Comparison of ENCODE assay signal across 8 mouse cellular contexts in the genomic region with DNA sequence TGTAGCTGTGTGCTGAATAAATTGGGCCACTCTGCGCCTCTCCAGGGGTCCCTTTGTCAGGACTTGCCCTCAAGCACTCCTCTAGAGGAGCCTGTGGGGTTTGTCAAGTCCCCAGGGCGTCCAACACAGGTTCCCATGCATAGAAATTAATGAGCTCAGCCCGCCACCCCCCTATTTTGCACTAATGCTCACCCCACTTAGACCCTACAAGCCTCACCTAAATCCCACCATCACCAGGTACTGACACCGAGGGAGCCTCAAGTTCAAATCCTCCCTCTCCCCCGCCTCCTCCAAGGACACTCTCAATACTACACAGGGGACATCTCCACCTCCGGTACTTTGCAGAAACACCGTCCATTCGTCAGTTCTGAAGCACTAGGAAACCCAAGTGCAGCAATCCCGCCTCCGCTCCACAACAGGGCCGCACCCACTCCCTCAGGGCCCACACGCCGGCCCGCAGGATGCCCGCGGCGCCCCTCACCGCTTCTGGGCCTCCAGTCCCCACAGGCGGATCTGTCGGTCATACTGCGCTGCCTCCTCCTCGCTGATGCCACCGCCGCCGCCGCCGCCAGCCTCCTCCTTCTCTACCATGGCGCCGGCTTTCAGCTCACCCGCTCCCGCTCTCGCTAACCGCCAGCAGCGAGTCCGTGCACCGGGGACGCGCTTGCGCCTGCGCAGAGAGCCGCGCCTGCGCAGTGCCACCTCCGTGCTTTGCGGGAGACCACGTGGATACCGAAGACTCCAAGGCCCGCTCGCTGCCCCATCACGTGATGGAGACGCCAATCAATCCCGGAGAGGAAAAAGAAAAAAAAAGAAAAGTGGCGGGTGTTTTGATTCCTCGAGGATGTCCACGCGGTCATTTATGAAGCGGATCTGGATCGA. TPM values are rescaled to one million over a fixed set of nuclear protein-coding genes. Genes with fewer than 3 reads are reported as not detected.
A peak's percentile ranks its signal among the peaks of the same experiment; 100 is the strongest.
DNase-seq lines count a peak whose midpoint lies in the region; ATAC-seq and TF ChIP-seq lines count a peak whose summit lies in the region.

Sae1 (minus strand) TSS at position 647 of the 882 bp plus-strand sequence.

- peaks cover 4% of the 10 kb centered on the region for H3K36me3 ChIP-seq in ES-E14 (ENCODE audit: control insufficient read depth, insufficient read depth, low read length, poor library complexity, severe bottlenecking)
- H3K36me3 ChIP-seq in forebrain, embryonic 16.5 days (ENCODE audit: control insufficient read depth, insufficient read depth): no peaks in the 10 kb centered on the region
- peaks cover 22% of the 10 kb centered on the region for H3K36me3 ChIP-seq in lung, embryonic 14.5 days (ENCODE audit: insufficient read depth)
- no peaks in the 10 kb centered on the region for H3K36me3 ChIP-seq in thymus, adult 2 months (ENCODE audit: control insufficient read depth, insufficient read depth, low read length)

- H3K9ac ChIP-seq in ES-E14 (ENCODE audit: insufficient read depth, low read depth, low read length, poor library complexity, severe bottlenecking): peak within 1 kb of the TSS; percentile 88
- peak within 1 kb of the TSS; percentile 95 for H3K9ac ChIP-seq in forebrain, embryonic 16.5 days (replicated peaks; ENCODE audit: low read depth, low read length)
- H3K9ac ChIP-seq in lung, embryonic 14.5 days: peak within 1 kb of the TSS; percentile 81

- peak within 1 kb of the TSS; percentile 77 to 83 for H3K4me3 ChIP-seq in ES-E14 (ENCODE audit: insufficient read depth in 1 of 2, low read depth in 1 of 2, low read length in 2 of 2, poor library complexity in 1 of 2, severe bottlenecking in 1 of 2)
- peak within 1 kb of the TSS; percentile 88 for H3K4me3 ChIP-seq in forebrain, embryonic 16.5 days (replicated peaks; ENCODE audit: low read length)
- H3K4me3 ChIP-seq in layer of hippocampus, adult 2 months: peak within 1 kb of the TSS; percentile 69
- H3K4me3 ChIP-seq in lung, embryonic 14.5 days (ENCODE audit: low read depth, low read length): peak within 1 kb of the TSS; percentile 70
- H3K4me3 ChIP-seq in olfactory bulb, adult 2 months (ENCODE audit: insufficient read depth, low read depth, low read length): peak within 1 kb of the TSS; percentile 68
- H3K4me3 ChIP-seq in thymus, adult 2 months (ENCODE audit: control insufficient read depth, insufficient read depth, low read length): peak within 1 kb of the TSS; percentile 64

- in situ Hi-C loops in ES-E14 (cut with MboI; ENCODE audit: low sequenced_read_pairs in 2 of 2, unreplicated experiment in 2 of 2): no loop called here

- H3K27ac ChIP-seq in ES-E14 (ENCODE audit: insufficient read depth, low read depth, low read length, poor library complexity, severe bottlenecking): peak within 1 kb of the TSS; percentile 31
- H3K27ac ChIP-seq in forebrain, embryonic 16.5 days (ENCODE audit: low read length): peak within 1 kb of the TSS; percentile 58
- H3K27ac ChIP-seq in layer of hippocampus, adult 2 months: peak within 1 kb of the TSS; percentile 75
- H3K27ac ChIP-seq in lung, embryonic 14.5 days (ENCODE audit: low read depth): peak within 1 kb of the TSS; percentile 69
- H3K27ac ChIP-seq in olfactory bulb, adult 2 months (ENCODE audit: insufficient read depth, low read depth, low read length): peak within 1 kb of the TSS; percentile 4; the same call in 1 of the 2 replicates
- peak within 1 kb of the TSS; percentile 5; the same call in 1 of the 2 replicates for H3K27ac ChIP-seq in thymus, adult 2 months (ENCODE audit: control insufficient read depth, insufficient read depth, low read length)

- H3K27me3 ChIP-seq in forebrain, embryonic 16.5 days (replicated peaks; ENCODE audit: control insufficient read depth, insufficient read depth, low read length): no peaks in the 10 kb centered on the region
- no peaks in the 10 kb centered on the region for H3K27me3 ChIP-seq in lung, embryonic 14.5 days (ENCODE audit: insufficient read depth, low read length)
- no peaks in the 10 kb centered on the region for H3K27me3 ChIP-seq in thymus, adult 2 months (ENCODE audit: control insufficient read depth, insufficient read depth, low read length)

- H3K9me3 ChIP-seq in ES-E14 (ENCODE audit: control insufficient read depth, insufficient read depth, low read depth, low read length): no peaks in the 10 kb centered on the region
- no peaks in the 10 kb centered on the region for H3K9me3 ChIP-seq in forebrain, embryonic 16.5 days (ENCODE audit: control insufficient read depth, low read length)
- H3K9me3 ChIP-seq in lung, embryonic 14.5 days (ENCODE audit: low read depth, low read length): no peaks in the 10 kb centered on the region

- peak; percentile 81 for TF ChIP-seq POLR2A in olfactory bulb, adult 2 months (IDR thresholded peaks at IDR 0.05; ENCODE audit: insufficient read depth, low read depth, low read length)
- peak; percentile 60; the same call in 1 of the 2 replicates for TF ChIP-seq POLR2A in thymus, adult 2 months (IDR thresholded peaks at IDR 0.05; ENCODE audit: control insufficient read depth, extremely low read depth, insufficient read depth, low read length, poor library complexity)

- under 1% methylated on average over 57 of the region's 58 CpGs for WGBS in forebrain, embryonic 16.5 days
- 1% methylated on average over 58 of the region's 58 CpGs for WGBS in lung, embryonic 14.5 days
- under 1% methylated on average over 58 of the region's 58 CpGs for WGBS in olfactory bulb, adult 2 months
- under 1% methylated on average over 58 of the region's 58 CpGs for WGBS in thymus, adult 2 months

- ATAC-seq in forebrain, embryonic 16.5 days: peak; percentile 96
- ATAC-seq in lung, embryonic 14.5 days (ENCODE audit: insufficient read depth): peak; percentile 93

- DNase-seq in ES-E14 (ENCODE audit: low read depth, low spot score): peak; percentile 89
- DNase-seq in cerebellum, adult 11-12 months: peak; percentile 99
- peak; percentile 95 to 97 for DNase-seq in heart, postnatal 36 days
- DNase-seq in layer of hippocampus, adult 2 months (ENCODE audit: low spot score in 2 of 2): peak; percentile 97 to 98
- DNase-seq in lung, embryonic 14.5 days: peak; percentile 98
- peak; percentile 94 for DNase-seq in thymus, adult 2 months

- intact Hi-C loops in heart, postnatal 36 days (cut with DNase I): no loop called here

- H3K4me1 ChIP-seq in ES-E14 (ENCODE audit: control insufficient read depth in 2 of 2, insufficient read depth in 2 of 2, low read length in 2 of 2, poor library complexity in 1 of 2): peaks cover 6 to 8% of the 10 kb centered on the region in 2 experiments; a peak in 3 of 4 replicates
- H3K4me1 ChIP-seq in forebrain, embryonic 16.5 days (replicated peaks; ENCODE audit: control insufficient read depth, insufficient read depth, low read length): peaks cover 21% of the 10 kb centered on the region
- H3K4me1 ChIP-seq in lung, embryonic 14.5 days (ENCODE audit: insufficient read depth): 0 out of 2 replicates have a peak, but pooled peaks cover 3% of the 10 kb centered on the region
- H3K4me1 ChIP-seq in olfactory bulb, adult 2 months (ENCODE audit: control insufficient read depth, insufficient read depth, low read length): peaks cover 3% of the 10 kb centered on the region
- peaks cover 8% of the 10 kb centered on the region for H3K4me1 ChIP-seq in thymus, adult 2 months (replicated peaks; ENCODE audit: control insufficient read depth, insufficient read depth, low read length)

- peak within 1 kb of the TSS; percentile 63 for H3K4me2 ChIP-seq in forebrain, embryonic 16.5 days (ENCODE audit: low read length)
- H3K4me2 ChIP-seq in lung, embryonic 14.5 days: peak within 1 kb of the TSS; percentile 95

- TF ChIP-seq CTCF in layer of hippocampus, adult 2 months (conservative IDR thresholded peaks at IDR 0.05): no peak
- no peak for TF ChIP-seq CTCF in lung, embryonic 14.5 days (IDR thresholded peaks at IDR 0.05; ENCODE audit: low read depth)
- TF ChIP-seq CTCF in olfactory bulb, adult 2 months (IDR thresholded peaks at IDR 0.05; ENCODE audit: insufficient read depth, low read depth, low read length): no peak
- TF ChIP-seq CTCF in thymus, adult 2 months (IDR thresholded peaks at IDR 0.05; ENCODE audit: borderline replicate concordance, control insufficient read depth, extremely low read depth, insufficient read depth, low read length, poor library complexity): no peak

TF ChIP-seq in ES-E14, 5 proteins besides CTCF, POLR2A, EP300 and RAD21:
- TF ChIP-seq CHD2 (IDR thresholded peaks at IDR 0.05; ENCODE audit: low read depth, low read length) (no peak), ZNF384 (IDR thresholded peaks at IDR 0.05; ENCODE audit: low read depth, low read length) (peak; percentile 98), ZC3H11A (IDR thresholded peaks at IDR 0.05; ENCODE audit: borderline replicate concordance, low read depth, low read length) (no peak), MAFK (IDR thresholded peaks at IDR 0.05; ENCODE audit: insufficient read depth, low read depth, low read length) (no peak), HCFC1 (IDR thresholded peaks at IDR 0.05; ENCODE audit: borderline replicate concordance, insufficient read depth, low read length) (peak; percentile 68; the same call in 1 of the 2 replicates)

RNA-seq across cellular contexts. Expression of gene Sae1, which starts in this region (rescaled TPM):
- 163 and 213 TPM in 2 replicates for total RNA-seq in ES-E14 (2012; rRNA removed)
- 297 and 304 TPM in 2 replicates for polyA plus RNA-seq in forebrain, embryonic 16.5 days (2015; fragmentation: Nextera tagmentation; extraction: Ambion mirVana)
- 10 to 100 TPM; 33.6 to 35.7 TPM for total RNA-seq in heart, postnatal 36 days (2021)
- total RNA-seq in layer of hippocampus, adult 2 months (2021): 10 to 100 TPM; 89.8 to 90.7 TPM
- polyA plus RNA-seq in lung, embryonic 14.5 days (2014; fragmentation: Nextera tagmentation; extraction: Ambion mirVana): 356 and 365 TPM in 2 replicates
- polyA plus RNA-seq in olfactory bulb, adult 2 months (2012; ENCODE audit: insufficient read depth, insufficient read length, low replicate concordance, missing spikeins): not detected in 2 replicates
- 61.0 and 66.8 TPM in 2 replicates for polyA plus RNA-seq in thymus, adult 2 months (2012; rRNA removed)

Comparison
In these comparisons a context has a peak if more than half of its experiments do, and no peak if none do; other contexts are left out.
1. Peak in every context shown above with its lines: DNase-seq, ATAC-seq, H3K4me3 ChIP-seq and H3K27ac ChIP-seq.
2. H3K27ac ChIP-seq: peak in every context shown above with its lines; median percentile 75 in layer of hippocampus, adult 2 months; 69 in lung, embryonic 14.5 days; 58 in forebrain, embryonic 16.5 days; 31 in ES-E14; 5 in thymus, adult 2 months; 4 in olfactory bulb, adult 2 months.